Mouse (Mus musculus): ENCODE results near the gene Vps53. TPM values are rescaled to one million over a fixed set of nuclear protein-coding genes. Genes with fewer than 3 reads are reported as not detected.
"Not testable (repeated sequence)": the region's sequence is repeated elsewhere in the genome, so short reads cannot be mapped to it uniquely, and the experiment has no call there.

The Vps53 gene
- 41.8 and 43.6 TPM in 2 replicates for total RNA-seq (2017)

DNA sequence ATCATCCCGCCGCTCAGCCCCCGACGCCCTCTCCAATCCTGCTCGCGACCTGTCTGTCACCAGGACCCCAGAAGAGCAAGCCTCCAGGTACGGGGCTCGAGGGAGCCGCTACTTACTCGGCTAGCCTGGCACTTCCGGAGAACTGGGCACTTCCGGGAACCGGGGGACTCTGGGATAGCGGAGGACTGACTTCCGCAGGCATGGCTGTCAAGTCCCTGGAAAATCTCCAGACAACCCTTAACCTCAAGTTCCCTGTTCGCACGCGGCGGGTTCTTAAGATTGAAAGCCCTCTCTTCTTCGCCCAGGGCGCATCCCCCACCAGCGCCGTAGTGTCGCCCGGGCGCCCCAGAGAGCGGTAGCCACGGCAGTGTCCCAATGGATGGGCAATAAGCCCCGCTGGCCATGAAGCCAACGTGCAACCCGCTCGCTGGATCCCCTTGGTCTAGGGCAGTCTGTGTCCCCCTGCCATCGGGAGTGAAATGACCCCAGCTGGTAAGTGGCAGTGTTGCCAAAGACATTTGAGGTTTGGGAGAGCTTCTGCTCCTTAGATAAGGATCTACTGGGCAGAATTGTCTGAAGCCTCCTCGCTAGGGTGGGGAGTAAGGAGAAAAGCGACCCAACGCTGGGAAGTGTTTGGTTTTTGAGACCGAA, at the start of gene Vps53, which contains the start of gene Fam57a:
TSS of gene Vps53 (minus strand) at position 153 of the 651 bp plus-strand sequence.
TSS of gene Fam57a (plus strand) at position 177 of the 651 bp plus-strand sequence.
- ATAC-seq (replicated peaks; ENCODE audit: low read depth, poor library complexity, severe bottlenecking) = peak; percentile 89

DNA sequence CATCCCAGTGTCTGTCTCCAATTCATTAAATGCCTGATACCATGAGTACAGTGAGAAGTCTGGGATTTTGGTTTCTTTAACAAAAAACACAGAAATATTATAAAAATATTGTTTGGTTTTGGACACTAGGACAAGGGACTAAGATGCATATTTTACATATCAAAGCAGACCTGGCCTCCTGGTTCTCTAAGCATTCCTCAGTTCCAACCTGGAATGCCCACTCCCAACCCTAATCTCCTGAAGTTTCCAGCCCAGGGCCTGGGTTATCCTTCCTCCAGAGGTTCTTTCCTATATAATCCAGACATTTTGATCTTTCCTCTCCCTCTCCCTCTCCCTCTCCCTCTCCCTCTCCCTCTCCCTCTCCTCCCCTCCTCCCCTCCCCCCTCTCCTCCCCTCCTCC, 45.6 kb upstream of the Vps53 start:
- no peak for ATAC-seq (replicated peaks; ENCODE audit: low read depth, poor library complexity, severe bottlenecking)

DNA sequence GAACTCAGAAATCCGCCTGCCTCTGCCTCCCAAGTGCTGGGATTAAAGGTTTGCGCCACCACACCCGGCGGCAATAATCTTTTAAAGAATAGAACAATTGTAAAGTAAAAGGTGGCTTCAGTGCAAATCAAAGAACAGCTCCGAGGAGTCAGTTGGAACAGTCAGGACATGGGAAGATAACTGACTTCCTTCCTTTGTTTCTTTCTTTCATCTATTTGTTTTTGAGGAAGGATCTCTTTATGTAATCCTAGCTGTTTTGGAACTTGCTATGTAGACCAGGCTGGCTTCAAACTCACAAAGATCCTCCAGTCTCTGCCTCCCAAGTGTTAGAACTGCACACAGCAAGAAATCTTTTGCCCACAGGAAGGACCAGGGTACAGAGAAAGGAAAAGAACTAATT, 45.2 kb upstream of the Vps53 start:
- ATAC-seq (replicated peaks; ENCODE audit: low read depth, poor library complexity, severe bottlenecking) = no peak

DNA sequence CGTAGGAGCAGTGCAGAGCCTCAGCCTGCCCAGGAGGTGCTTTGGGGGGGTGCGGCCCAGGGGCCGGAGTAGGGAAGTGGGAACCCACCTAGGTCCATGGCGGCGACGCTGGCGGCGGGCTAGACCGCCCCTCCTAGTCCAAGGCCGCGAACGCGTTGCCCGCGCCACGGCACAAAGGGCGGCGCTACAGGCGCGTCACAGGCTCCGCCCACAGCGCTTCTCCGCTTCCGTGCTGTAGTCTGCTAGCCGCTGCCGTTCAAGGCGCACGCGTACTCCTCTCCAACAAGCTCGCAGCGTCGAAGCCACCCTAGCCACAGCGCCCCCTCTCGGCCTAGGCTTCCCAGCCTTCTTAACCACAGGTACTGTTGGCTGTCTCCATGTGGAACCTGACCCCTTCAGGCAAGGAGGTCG, 37.9 kb upstream of the Vps53 start, which contains the start of the genes Dbil5 and Gemin4:
TSS of gene Dbil5 (plus strand) at position 219 of the 411 bp plus-strand sequence.
TSS of gene Gemin4 (minus strand) at position 275 of the 411 bp plus-strand sequence.
- peak; percentile 99 for ATAC-seq (replicated peaks; ENCODE audit: low read depth, poor library complexity, severe bottlenecking)

DNA sequence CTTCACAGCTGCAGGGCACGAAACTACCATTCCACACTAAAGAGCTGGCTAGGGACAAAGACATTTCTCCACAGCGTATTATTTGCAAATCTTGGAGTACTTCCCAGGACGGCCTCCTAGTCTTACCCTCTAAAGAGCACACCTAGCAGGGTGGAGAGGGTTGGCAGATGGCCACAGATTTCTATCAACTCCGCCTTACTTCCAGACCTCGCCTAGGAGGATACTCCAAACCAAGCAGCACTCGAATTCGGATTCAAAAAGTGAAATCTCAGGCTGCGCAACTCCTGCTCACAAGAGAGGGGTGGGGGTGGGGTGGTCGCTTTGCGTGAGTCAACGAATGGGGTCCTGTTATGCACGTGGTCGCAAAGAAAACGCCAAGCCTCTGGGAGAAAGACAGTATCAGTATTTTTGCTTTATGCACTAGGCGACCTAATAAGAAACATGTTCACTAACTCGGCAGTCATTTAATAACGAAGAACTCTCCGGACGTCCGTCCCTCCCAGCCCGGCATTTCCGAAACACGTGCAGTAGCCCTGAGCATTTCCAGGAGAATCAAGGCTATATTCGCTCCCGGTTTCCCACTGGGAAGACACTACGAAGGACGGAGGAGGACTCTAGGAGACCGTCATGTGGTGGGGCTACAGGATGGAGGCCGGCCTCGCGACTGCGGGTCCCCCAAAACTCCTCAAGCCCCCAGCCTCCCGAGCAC, 37.4 kb upstream of the Vps53 start:
- ATAC-seq (replicated peaks; ENCODE audit: low read depth, poor library complexity, severe bottlenecking) = no peak

DNA sequence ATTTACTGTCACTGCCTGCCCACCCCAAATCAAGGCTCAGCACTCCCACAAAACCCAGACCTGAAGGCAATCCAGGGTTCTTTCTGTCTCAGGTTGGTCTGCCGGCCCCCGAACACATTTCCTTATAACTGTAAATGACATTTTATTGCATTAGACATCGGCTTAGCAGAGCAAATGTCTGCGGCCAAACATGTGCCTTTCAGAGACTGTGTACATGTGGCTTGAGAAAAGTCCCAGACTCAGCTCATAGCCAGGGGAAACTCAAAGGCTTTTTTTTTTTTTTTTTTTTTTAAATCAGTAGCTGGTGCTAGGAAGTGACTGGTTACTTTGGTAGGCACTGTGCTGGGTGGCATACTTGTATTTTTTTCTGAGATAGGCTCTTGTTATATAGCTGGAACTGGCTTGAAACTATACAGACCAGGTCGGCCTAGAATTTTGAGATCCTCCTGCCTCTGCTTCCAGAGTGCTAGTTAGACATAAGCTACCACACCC, 36.6 kb upstream of the Vps53 start:
- no peak for ATAC-seq (replicated peaks; ENCODE audit: low read depth, poor library complexity, severe bottlenecking)

DNA sequence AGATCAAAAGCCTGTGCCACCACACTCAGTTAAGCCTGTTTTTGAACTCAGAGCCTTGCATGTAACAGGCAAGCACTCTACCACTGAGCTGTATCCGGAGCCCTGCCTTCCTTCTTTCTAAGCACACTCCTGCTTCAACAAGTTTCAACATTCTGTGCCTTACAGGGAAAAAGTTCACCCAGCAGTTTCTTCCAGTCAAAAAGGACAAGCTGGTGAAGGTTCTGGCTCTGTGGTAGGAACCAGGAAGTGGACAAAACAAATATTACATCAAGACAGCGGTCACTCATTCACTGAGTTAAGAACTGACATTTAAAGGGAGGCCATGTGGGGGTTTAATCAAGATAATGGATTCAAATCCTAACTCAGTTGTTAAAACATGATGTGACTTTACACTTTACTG, 35.6 kb upstream of the Vps53 start:
- no peak for ATAC-seq (replicated peaks; ENCODE audit: low read depth, poor library complexity, severe bottlenecking)

DNA sequence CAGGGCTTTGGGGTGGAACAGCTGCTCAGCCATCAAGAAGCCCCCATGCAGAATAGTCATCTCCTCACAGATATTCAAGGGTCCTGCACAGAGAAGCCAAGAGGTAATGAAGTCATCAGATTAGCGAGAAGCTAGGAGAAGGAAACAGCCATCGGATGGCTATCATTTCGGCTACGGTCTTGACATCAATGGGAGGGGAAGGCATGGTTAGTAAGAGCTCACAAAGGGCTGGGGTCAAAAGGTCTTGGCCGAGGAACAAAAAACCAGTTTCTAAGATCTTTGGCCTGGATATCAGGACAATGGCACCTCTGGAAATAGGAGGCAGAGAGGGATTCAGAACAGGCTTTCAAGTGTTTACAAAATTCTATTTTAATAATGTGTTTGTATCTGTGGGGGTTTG, 34.4 kb upstream of the Vps53 start:
- no peak for ATAC-seq (replicated peaks; ENCODE audit: low read depth, poor library complexity, severe bottlenecking)

DNA sequence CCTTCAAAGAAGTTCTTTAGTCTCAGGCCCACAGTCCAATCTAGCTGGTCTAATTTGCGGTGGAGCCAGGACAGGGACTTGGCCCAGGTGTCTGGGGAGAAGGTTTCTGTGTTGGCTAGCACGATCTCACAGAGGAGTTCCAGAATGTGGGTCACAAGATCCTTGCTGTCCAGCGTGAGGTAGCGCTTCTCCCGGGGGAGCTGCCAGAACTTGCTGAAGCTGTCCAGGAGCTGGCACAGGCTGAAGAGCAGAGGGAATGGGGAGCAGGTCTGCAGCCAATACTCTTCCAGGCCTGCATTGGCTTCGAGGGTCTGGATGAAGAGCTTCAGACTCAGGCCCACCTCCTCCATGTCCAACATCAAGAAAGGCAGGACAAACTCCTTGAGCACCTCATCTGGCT, 32.1 kb upstream of the Vps53 start:
- not testable (repeated sequence) for ATAC-seq (replicated peaks; ENCODE audit: low read depth, poor library complexity, severe bottlenecking)

DNA sequence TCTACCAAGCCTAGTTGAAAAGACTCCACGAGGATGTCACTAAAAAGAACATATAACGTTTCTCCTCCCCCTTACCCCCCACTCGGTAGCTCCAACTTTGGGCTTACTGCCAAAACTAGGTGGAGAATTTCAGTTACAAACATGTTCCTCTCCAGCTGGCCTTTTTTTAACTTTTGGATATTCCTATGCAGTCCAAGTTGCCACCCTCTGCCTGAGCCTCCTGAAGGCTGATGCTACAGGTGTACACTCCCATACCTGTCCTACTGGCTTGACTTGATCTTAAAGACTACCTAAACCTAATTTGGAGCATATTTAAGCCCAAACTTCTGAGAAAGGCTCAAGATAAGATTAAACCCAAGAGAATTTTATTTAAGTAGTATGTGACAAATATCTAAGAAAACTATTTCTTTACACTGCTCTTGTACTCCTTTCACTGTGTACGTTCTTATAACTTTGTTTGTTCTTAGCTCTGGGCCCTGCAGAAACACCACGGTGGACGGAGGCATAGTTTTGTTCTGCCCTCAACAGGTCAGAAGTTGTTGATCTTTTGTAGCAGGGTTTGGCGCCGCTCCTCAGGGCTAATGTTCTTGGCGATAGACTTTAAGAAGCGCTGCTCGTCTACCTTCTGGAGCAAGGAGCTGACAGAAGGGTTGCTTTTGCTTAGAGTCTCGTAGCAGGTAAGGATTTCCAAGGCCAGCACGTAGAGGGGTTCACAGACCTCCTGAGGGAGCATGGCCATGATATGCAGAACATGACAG, 31.0 kb upstream of the Vps53 start:
- ATAC-seq (replicated peaks; ENCODE audit: low read depth, poor library complexity, severe bottlenecking) = no peak

DNA sequence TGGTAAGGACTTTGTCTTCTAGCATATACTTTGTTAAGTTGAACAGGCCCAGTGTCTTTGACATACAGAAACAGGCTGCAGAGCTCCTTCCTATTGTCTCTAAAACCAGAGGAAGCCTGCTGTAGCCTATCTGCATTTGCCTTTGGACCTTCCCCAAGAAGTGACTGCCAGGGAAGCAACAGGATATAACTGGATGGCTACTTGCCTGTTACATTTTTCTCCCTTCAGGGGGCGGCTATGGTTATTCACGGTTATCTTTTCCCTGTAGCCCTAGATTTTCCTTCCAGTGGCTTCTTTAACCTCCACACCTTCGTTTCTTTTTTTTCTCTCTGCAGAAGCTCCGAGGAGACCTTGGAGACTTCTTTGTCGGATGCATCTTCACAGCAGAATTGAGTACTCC, 27.3 kb upstream of the Vps53 start:
- no peak for ATAC-seq (replicated peaks; ENCODE audit: low read depth, poor library complexity, severe bottlenecking)

DNA sequence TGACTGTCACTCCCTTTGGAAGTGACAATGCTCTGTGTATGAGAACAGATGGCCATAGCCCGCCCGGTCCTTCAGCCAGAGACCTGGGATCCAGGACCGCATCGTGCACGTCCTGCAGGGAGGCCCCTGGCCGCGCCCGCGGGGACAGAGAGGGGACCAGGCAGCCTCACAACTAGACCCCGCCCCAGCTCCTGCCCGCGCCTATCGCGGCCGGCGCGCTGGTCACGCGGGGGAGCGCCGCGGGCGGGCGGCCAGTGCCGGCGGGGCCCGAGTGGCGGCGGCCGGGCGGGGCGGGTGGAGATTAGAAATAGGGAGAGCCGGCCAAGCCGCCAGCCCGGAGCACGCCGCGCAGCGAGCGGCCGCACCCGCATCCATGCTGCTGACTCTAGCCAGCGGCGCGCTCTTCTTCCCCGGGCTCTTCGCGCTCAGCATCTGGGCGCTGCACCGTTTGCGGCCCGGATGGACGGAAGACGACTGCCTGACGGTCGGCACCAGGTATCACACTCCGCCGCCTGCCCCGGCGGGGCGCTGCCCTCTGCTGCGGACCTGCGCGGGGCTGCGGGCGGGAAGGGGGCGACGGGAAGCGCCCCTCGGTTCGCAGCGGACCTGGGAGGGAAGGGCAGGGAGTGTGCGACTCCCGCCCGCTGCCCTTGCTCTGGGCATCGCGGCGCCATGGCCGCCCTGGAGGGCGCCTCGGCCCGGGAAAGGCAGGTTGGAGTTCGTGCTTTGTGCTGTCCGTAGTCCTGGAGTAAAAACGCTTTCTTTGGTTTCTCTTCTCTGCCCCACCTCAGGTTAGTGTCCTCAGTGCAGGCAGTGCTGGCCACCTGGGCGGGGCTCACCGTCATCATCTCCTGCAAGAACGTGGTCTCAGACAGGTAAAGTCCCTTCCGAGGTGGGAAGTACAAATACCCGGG, 22.6 kb upstream of the Vps53 start:
- peak; percentile 88 for ATAC-seq (replicated peaks; ENCODE audit: low read depth, poor library complexity, severe bottlenecking)

DNA sequence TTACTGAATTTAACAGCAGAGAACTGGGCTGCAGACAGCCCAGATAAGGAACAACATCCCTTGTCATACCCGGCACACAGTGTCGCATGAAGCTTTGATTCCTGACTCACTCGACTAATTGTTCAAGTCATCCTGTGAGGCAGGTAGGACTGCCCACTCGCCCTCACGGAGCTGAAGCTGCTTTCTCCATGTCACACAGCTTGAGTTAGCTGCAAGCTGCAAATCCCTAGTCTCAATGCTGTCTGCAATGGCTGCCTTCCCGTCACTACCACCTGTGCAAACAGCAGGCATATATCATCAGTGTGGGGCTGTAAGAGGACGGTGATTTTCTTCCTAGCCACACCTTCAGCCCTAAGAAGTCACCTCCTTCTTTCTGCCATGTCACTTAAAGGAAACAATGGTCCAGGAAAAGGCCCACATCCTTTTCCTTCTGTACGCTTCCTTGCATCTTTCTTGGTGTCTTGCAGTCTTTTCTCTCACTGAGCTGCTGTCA, 17.6 kb upstream of the Vps53 start:
- no peak for ATAC-seq (replicated peaks; ENCODE audit: low read depth, poor library complexity, severe bottlenecking)

DNA sequence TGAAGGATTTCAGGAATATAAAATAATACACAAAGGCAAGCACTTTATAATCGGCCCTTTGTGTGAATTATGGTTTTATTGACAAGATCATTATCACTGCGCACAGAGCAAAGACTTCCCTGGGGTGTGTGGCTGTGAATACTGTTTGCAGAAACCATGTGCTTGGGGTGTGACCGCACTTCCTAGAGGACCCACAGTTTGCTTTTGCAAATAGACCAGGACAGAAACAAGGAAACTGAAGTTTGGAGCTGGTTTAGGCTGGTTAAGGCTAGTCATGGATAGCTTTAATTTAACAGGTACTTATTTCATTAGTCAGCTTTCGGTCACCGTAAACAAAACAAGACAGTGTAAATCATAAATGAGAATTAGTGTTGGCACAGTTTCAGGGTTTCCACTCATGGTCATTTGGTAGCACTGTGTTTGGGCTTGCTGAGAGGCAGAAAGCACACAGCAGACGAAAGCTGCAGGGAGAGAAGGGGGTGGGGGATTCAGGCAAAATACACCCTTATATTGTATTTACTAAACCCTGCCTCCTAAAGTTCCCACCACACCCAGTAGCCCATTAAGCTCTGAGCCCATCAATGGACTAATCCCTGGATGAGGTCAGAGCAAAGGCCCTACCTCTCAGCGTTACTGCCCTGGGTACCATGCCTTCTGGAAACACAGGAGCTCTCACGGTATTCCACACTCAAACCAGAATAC, 17.0 kb upstream of the Vps53 start:
- ATAC-seq (replicated peaks; ENCODE audit: low read depth, poor library complexity, severe bottlenecking) = no peak

DNA sequence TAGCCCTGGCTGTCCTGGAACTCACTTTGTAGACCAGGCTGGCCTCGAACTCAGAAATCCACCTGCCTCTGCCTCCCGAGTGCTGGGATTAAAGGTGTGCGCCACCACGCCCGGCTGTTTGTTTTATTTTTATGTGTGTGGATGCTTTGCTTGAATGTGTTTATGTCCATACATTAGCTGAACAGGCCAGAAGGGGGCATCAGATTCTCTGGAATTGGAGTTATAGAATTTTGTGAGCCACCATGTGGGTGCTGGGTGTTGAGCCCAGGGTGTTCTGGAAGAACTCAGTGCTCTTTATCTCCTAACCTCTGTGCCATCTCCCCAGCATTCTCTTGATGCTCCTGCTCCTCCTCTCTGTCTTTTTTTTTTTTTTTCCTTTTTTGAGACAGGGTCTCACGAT, 7.5 kb upstream of the Vps53 start:
- no peak for ATAC-seq (replicated peaks; ENCODE audit: low read depth, poor library complexity, severe bottlenecking)

DNA sequence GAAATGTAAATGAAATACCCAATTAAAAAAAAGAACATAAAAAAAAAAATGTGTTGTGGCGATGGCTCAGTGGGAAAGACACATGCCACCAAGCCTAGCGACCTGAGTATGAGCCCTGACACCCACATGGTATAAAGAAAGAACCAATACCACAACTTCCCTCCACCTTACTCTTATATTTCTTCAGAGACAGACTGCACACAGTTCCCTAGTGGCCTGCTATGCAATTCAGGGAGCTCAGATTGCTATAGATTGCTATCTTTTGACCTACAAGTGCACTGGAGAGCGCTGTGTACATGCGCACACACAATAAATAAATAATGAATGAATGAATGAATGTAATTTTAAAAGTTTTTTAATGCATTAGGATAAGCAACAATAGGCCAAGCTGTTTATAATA, 4.3 kb upstream of the Vps53 start:
- no peak for ATAC-seq (replicated peaks; ENCODE audit: low read depth, poor library complexity, severe bottlenecking)

DNA sequence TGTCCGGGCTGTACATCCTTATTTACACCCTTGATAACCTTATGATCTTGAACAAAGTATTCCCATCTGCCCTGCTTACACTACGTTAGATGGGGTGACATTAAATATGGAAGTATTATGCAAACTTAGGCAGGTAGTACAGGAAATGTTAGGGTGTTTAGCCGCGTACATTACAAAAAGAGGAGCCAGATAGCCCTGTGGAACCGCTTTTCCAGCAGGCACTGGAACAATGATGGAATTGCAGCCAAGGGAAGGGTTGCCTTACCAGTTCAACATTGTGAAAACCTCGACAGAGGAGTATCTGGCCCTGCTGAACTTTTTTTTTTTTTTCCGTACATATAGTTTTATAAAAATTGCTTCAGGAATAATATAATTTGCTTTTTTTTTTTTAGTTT, 696 bp upstream of the Vps53 start:
- ATAC-seq (replicated peaks; ENCODE audit: low read depth, poor library complexity, severe bottlenecking) = no peak

DNA sequence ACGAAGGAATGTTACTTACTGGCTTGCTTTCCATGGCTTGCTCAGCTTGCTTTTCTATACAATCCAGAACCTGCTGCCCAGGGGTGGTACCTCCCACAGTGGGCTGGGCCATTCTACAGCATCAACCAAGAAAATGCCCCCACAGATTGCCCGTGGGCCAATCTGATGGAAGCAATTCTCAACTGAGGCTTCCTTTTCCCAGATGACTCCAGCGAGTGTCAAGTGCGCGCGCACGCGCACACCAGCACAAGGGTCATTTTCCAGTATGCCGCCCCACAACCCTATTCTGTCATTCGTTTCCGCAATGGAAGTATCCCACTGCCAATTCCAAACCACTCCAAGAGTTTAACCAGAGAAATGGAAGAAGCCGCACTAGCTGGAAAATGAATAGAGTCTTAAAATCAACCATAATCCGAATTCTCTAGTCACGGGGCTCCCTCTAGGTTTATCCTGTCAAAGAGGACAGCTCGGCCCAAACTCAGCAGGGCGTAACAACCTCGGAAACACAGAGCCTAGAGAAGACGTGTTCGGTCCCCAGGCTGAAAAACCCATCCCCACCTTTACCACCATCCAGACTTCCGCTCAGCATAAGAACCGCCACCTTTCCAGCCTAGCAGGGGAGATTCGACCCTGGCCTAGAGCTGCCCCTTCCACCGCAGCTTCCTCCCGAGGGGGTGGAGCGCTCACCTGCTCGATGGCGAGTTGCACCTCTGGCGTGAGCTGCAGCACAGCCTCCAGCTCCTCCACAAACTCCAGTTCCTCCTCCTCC, 537 bp downstream of the Vps53 start:
- peak; percentile 48 for ATAC-seq (replicated peaks; ENCODE audit: low read depth, poor library complexity, severe bottlenecking)

Data from common myeloid progenitor, adult 5-6 weeks (primary cell).